Mouse (Mus musculus): ENCODE measurements around the gene Gm49450.
"Not testable (repeated sequence)": the region's sequence is repeated elsewhere in the genome, so short reads cannot be mapped to it uniquely, and the experiment has no call there.

DNA sequence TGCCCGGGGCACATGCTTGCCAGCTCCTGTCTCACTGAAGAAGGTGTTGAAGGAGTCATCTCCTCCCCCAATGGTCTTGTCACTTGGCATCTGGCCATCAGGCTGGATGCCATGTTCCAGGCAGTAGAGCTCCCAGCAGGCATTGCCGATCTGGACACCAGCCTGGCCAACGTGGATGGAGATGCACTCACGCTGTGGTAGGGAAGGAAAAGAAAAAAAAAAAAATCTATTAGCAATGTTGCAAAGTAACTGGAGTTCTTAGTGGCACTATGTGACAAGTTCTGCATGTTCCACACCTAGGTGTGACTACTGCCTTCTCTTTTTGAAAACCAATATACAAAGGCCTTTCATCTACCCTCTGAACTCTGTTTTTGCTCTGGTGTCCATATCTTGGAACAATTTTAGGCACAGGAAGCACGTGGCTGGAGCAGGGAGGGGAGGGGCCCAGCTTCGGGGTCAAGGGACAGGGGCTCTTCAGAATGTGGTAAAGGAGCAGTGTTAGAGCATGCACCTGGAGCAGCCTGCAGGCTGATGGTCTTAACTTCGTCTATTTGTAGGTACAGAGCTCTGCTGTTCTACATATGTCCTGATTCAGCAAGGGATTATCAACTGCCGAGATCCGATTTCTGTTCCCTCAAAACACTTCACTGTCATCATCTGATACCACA, 20.2 kb downstream of the Gm49450 start:
- TF ChIP-seq CTCF (IDR thresholded peaks at IDR 0.05; ENCODE audit: low read depth, low read length); POLR2A (IDR thresholded peaks at IDR 0.05; ENCODE audit: borderline replicate concordance, low read depth, low read length): not testable (repeated sequence)
